Mouse (Mus musculus): ENCODE data around the gene Gm2174. TPM values are rescaled to one million over a fixed set of nuclear protein-coding genes. Genes with fewer than 3 reads are reported as not detected.

Gene Gm2174
- polyA plus RNA-seq (2017; shearing (Covaris generic)), result not detected

DNA sequence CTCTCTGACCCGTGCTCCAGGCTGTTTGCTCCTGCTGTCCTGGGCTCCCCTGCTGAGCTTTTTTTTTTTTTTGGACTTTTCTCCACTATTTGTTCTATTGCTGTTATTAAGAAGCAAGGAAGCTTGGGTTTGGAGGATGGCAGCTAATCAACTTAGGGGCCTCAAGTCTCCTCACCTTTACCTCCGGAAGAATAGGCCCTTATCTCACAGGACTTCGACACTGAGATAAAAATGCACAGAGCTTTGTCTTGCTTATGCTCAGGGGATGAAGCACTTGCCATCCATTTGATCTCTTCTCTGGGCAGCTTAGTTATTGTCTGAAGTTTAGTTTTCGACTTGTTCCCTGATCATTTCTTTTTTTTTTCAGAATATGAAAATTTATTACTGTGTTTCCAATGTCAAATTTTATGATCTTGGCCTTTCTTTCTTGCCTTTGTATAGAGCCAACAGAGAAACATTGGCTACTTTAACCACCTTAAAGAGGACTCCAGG is at the start of gene Gm2174:
Gene Gm2174 (plus strand): TSS at position 442 of the 492 bp plus-strand sequence.

GRCm38 (mm10) chrX:56454671-56455371 is 7.1 kb downstream of the Gm2174 start, which contains the start of gene Ints6l:
Gene Ints6l (plus strand): TSS chrX:56454857.

Other genes starting within 250 kb of the Gm2174 start
- gene Gm773, start 235.1 kb upstream of the Gm2174 start, polyA plus RNA-seq (2017; shearing (Covaris generic)), result not detected
- under 1 TPM; 0.50 to 0.67 TPM for gene Zfp449, start 101.6 kb upstream of the Gm2174 start, polyA plus RNA-seq (2017; shearing (Covaris generic))
- 1 to 10 TPM; 4.8 to 5.3 TPM for gene Smim10l2a, start 73.4 kb upstream of the Gm2174 start, polyA plus RNA-seq (2017; shearing (Covaris generic))
- 10 to 100 TPM; 23.3 to 36.5 TPM for gene Ints6l, start 6.9 kb downstream of the Gm2174 start, polyA plus RNA-seq (2017; shearing (Covaris generic))
- not detected for gene Gm10477, start 76.8 kb downstream of the Gm2174 start, polyA plus RNA-seq (2017; shearing (Covaris generic))
- under 1 TPM in 1 of 2 experiments, not detected in 1; 0.22 TPM for gene Gm648, start 101.6 kb downstream of the Gm2174 start, polyA plus RNA-seq (2017; shearing (Covaris generic))
- gene Mmgt1, start 150.1 kb downstream of the Gm2174 start, polyA plus RNA-seq (2017; shearing (Covaris generic)), result 1 to 10 TPM; 7.4 TPM
- 10 to 100 TPM; 15.9 to 20.0 TPM for gene Slc9a6, start 161.8 kb downstream of the Gm2174 start, polyA plus RNA-seq (2017; shearing (Covaris generic))